Mouse (Mus musculus) myocyte (in vitro differentiated cells): ENCODE results near the gene Mrps21.

Experiments used
- CEBPB ChIP-seq: IDR thresholded peaks from 2 replicates; pipeline ENCODE4 v1.6.1; 2011; ENCODE audit warnings: mild to moderate bottlenecking, moderate library complexity; ENCODE audit not compliant: poor library complexity, insufficient read depth, severe bottlenecking
- E2F4 ChIP-seq: IDR thresholded peaks from one replicate; pipeline ENCODE4 v1.6.1; 2011; ENCODE audit warnings: mild to moderate bottlenecking, control low read depth, moderate library complexity; ENCODE audit not compliant: insufficient read depth
- MAX ChIP-seq: IDR thresholded peaks from one replicate; pipeline ENCODE4 v1.6.1; 2011; ENCODE audit warnings: low read depth, mild to moderate bottlenecking, control low read depth
- MYOD1 ChIP-seq, 3 experiments: IDR thresholded peaks; one replicate each; pipeline ENCODE4 v1.6.1; 2011; ENCODE audit warnings: control low read depth in 2 of 3, low read depth in 2 of 3, mild to moderate bottlenecking in 2 of 3, moderate library complexity in 1 of 3; ENCODE audit not compliant: insufficient read length in 2 of 3, control insufficient read depth in 1 of 3
- MYOG ChIP-seq, 3 experiments: IDR thresholded peaks; one replicate each; pipeline ENCODE4 v1.6.1; 2011; ENCODE audit warnings: control low read depth in 2 of 3, low read depth in 2 of 3, mild to moderate bottlenecking in 2 of 3; ENCODE audit not compliant: insufficient read length in 2 of 3, control insufficient read depth in 1 of 3, insufficient read depth in 1 of 3
- POLR2A ChIP-seq: IDR thresholded peaks from one replicate; pipeline ENCODE4 v1.6.1; 2011; ENCODE audit warnings: low read depth, mild to moderate bottlenecking, control low read depth, moderate library complexity; ENCODE audit not compliant: insufficient read length
- POLR2AphosphoS2 ChIP-seq: IDR thresholded peaks from one replicate; pipeline ENCODE4 v1.6.1; 2011; ENCODE audit warnings: low read depth, control low read depth; ENCODE audit not compliant: insufficient read length
- REST ChIP-seq: IDR thresholded peaks from one replicate; pipeline ENCODE4 v1.6.1; 2011; ENCODE audit warnings: mild to moderate bottlenecking, control low read depth, moderate library complexity; ENCODE audit not compliant: insufficient read depth, insufficient read length
- SRF ChIP-seq: IDR thresholded peaks from one replicate; pipeline ENCODE4 v1.6.1; 2011; ENCODE audit warnings: low read depth; ENCODE audit not compliant: control insufficient read depth, insufficient read length
- TCF12 ChIP-seq: IDR thresholded peaks from one replicate; pipeline ENCODE4 v1.6.1; 2011; ENCODE audit warnings: mild to moderate bottlenecking, control low read depth; ENCODE audit not compliant: poor library complexity, insufficient read depth, severe bottlenecking
- USF1 ChIP-seq: IDR thresholded peaks from one replicate; pipeline ENCODE4 v1.6.1; 2011; ENCODE audit warnings: low read depth, mild to moderate bottlenecking, control low read depth, moderate library complexity

DNA sequence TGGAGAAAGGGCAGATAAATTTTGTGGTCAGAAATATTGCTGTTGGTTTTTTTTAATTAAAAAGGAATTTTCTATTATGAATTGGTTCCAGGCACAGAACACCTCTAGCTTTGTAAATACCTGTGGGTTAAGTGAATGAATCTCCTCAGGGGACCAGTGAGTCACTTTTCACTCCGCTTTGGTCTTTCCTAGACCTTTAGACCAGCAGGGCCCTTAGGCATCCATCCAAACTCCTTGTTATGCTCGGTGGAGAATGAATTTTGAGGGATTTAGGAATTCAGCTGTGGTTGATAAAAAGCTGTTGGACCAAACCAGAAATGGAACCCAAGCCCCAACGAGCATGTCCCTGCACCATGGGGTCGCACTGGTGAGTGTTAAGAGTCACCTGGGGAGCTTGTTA is 36.3 kb upstream of the Mrps21 start:
- TF ChIP-seq MYOG (IDR thresholded peaks at IDR 0.05; ENCODE audit: control insufficient read depth in 1 of 3, insufficient read depth in 1 of 3, insufficient read length in 2 of 3, low read depth in 2 of 3) (no peak), REST (no peak), TCF12 (no peak), POLR2A (no peak), MYOD1 (IDR thresholded peaks at IDR 0.05; ENCODE audit: control insufficient read depth in 1 of 3, insufficient read length in 2 of 3, low read depth in 2 of 3) (no peak), SRF (no peak), USF1 (no peak), E2F4 (no peak), POLR2AphosphoS2 (no peak), MAX (no peak), CEBPB (no peak)
